Mouse (Mus musculus) gastrocnemius, postnatal 25 days (tissue): ENCODE results near the gene Zfp213. TPM values are rescaled to one million over a fixed set of nuclear protein-coding genes. Genes with fewer than 3 reads are reported as not detected.

Source experiments
- total RNA-seq, 2 experiments: library from RNA; stranded (reverse); gene quantifications; 1 replicate in 1 of 2; 2 replicates in 1 of 2; pipeline ENCODE4 v1.2.3; 2021

Gene Zfp213
- total RNA-seq, 2 experiments from 2014 or later, result 1.9 to 2.4 TPM

Other genes starting within 250 kb of the Zfp213 start
- gene Vmn2r115, start 220.5 kb downstream of the Zfp213 start, total RNA-seq, result not detected
- not detected for gene Vmn2r116, start 179.6 kb downstream of the Zfp213 start, total RNA-seq
- gene Vmn2r117, start 84.5 kb downstream of the Zfp213 start, total RNA-seq, result not detected
- 1 to 10 TPM; 2.0 to 2.1 TPM for gene Zfp13, start 35.2 kb upstream of the Zfp213 start, total RNA-seq
- not detected for gene Zscan10, start 36.6 kb upstream of the Zfp213 start, total RNA-seq
- not detected for gene Mmp25, start 81.0 kb upstream of the Zfp213 start, total RNA-seq
- gene Bicdl2, start 96.3 kb upstream of the Zfp213 start, total RNA-seq, result not detected
- 100 to 1,000 TPM; 123 to 156 TPM for gene Hcfc1r1, start 109.4 kb upstream of the Zfp213 start, total RNA-seq
- gene Thoc6, start 109.6 kb upstream of the Zfp213 start, total RNA-seq, result 10 to 100 TPM in 1 of 2 experiments, 1 to 10 TPM in 1; 9.3 to 10.8 TPM
- gene Tnfrsf12a, start 113.2 kb upstream of the Zfp213 start, total RNA-seq, result 10 to 100 TPM; 46.1 to 61.5 TPM
- not detected for gene Cldn6, start 115.0 kb upstream of the Zfp213 start, total RNA-seq
- under 1 TPM in 1 of 2 experiments, not detected in 1; 0.19 TPM for gene Cldn9, start 119.8 kb upstream of the Zfp213 start, total RNA-seq
- not detected for gene 1520401A03Rik, start 158.5 kb upstream of the Zfp213 start, total RNA-seq
- under 1 TPM; 0.67 to 0.83 TPM for gene Pkmyt1, start 162.1 kb upstream of the Zfp213 start, total RNA-seq
- gene Paqr4, start 176.6 kb upstream of the Zfp213 start, total RNA-seq, result 1 to 10 TPM; 4.4 to 5.2 TPM
- not detected for gene Kremen2, start 181.6 kb upstream of the Zfp213 start, total RNA-seq
- 10 to 100 TPM; 33.5 to 34.0 TPM for gene Flywch1, start 207.4 kb upstream of the Zfp213 start, total RNA-seq
- gene Flywch2, start 221.8 kb upstream of the Zfp213 start, total RNA-seq, result under 1 TPM; 0.56 to 0.83 TPM
- 100 to 1,000 TPM; 157 to 160 TPM for gene Srrm2, start 226.3 kb upstream of the Zfp213 start, total RNA-seq